In genomic region chrX:71492634-71493278, GRCm38 (mm10) we compare ENCODE assay signal across 8 mouse cellular contexts. TPM values are rescaled to one million over a fixed set of nuclear protein-coding genes. Genes with fewer than 3 reads are reported as not detected.
DNase-seq lines count a peak whose midpoint lies in the region; ATAC-seq and TF ChIP-seq lines count a peak whose summit lies in the region.

Gene Cd99l2 (minus strand): TSS chrX:71492849.

- H3K4me1 ChIP-seq in cortical plate, adult 2 months (ENCODE audit: control insufficient read depth, insufficient read depth, low read length): no peaks in the 10 kb centered on the region

- TF ChIP-seq POLR2A in cortical plate, adult 2 months (IDR thresholded peaks at IDR 0.05; ENCODE audit: extremely low read depth, insufficient read depth, low read length): no peak

- H3K27ac ChIP-seq in cortical plate, adult 2 months (ENCODE audit: insufficient read depth, low read length): peak within 1 kb of the TSS; percentile 76

- no peak for TF ChIP-seq CTCF in cortical plate, adult 2 months (IDR thresholded peaks at IDR 0.05; ENCODE audit: extremely low read depth, insufficient read depth, low read length)

- H3K4me3 ChIP-seq in cortical plate, adult 2 months (ENCODE audit: insufficient read depth, low read length): peak within 1 kb of the TSS; percentile 40

- peak; percentile 81 for DNase-seq in gastrocnemius, postnatal 10 days
- peak; percentile 88 for DNase-seq in induced T-regulatory cell, adult 2 months (ENCODE audit: low read depth)
- DNase-seq in left cerebral cortex, adult 9 months (ENCODE audit: low spot score in 2 of 2): peak; percentile 55 to 76
- DNase-seq in right cerebral cortex, postnatal 14 days: peak; percentile 78
- DNase-seq in urinary bladder, postnatal 36 days (ENCODE audit: low spot score in 2 of 2): peak; percentile 76 to 85

- ATAC-seq in activated CD4-positive, CD25-positive, alpha-beta regulatory T cell, adult 4 months: peak; percentile 97
- ATAC-seq in megakaryocyte progenitor cell, adult 5-6 weeks (replicated peaks; ENCODE audit: poor library complexity): peak; percentile 98

RNA-seq across cellular contexts. Expression of gene Cd99l2, which starts in this region (rescaled TPM):
- 10 to 100 TPM; 18.7 to 20.0 TPM for polyA plus RNA-seq in activated CD4-positive, CD25-positive, alpha-beta regulatory T cell, adult 4 months (2017; shearing (Covaris generic))
- 56.4 and 56.6 TPM in 2 replicates for polyA plus RNA-seq in cortical plate, adult 2 months (2012; rRNA removed)
- total RNA-seq in gastrocnemius, postnatal 10 days (2021): 10 to 100 TPM; 29.0 to 29.9 TPM
- 3.9 and 5.6 TPM in 2 replicates for total RNA-seq in megakaryocyte progenitor cell, adult 5-6 weeks (2015)
- total RNA-seq in megakaryocyte progenitor cell, adult 5-6 weeks (2017): 4.1 and 9.5 TPM in 2 replicates

Comparison
In these comparisons a context has a peak if more than half of its experiments do, and no peak if none do; other contexts are left out.
1. Peak in every context shown above with its lines: DNase-seq, ATAC-seq, H3K4me3 ChIP-seq and H3K27ac ChIP-seq.